Mouse (Mus musculus) heart, adult 2 months (tissue): ENCODE results near the gene Naa50.

ENCODE experiments used
- CTCF ChIP-seq: fragments of 200-600 bp; IDR thresholded peaks from 2 replicates; pipeline ENCODE4 v1.8.1; 2022; ENCODE audit warnings: antibody characterized with exemption, mild to moderate bottlenecking, moderate library complexity
- POLR2A ChIP-seq: fragments of 200-500 bp; IDR thresholded peaks from 2 replicates; pipeline ENCODE4 v1.6.1; 2011; ENCODE audit warnings: mild to moderate bottlenecking, low read depth, low read length, control low read depth; ENCODE audit not compliant: insufficient read depth

DNA sequence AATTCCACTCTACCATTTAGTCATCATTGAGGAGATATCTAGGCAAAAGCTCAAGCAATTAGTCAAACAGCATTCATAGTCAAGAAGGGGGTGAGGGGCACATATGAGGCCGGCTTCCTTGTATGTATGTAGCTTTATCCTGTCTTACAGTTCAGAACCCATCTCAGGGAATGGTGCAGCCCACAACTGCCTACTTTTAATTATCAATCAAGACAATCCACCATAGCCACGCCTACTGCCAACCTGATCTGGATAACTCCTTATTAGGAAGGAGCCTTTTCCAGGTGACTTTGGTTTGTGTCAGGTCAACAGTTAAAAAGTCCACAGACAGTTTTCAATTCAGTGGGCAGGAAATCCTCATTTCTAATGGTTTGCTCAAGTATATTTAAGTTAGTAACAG, 14.2 kb upstream of the Naa50 start:
- no peak for TF ChIP-seq CTCF
- no peak for TF ChIP-seq POLR2A
